Mouse (Mus musculus): ENCODE results near the gene Isl1.

The Isl1 gene

DNA sequence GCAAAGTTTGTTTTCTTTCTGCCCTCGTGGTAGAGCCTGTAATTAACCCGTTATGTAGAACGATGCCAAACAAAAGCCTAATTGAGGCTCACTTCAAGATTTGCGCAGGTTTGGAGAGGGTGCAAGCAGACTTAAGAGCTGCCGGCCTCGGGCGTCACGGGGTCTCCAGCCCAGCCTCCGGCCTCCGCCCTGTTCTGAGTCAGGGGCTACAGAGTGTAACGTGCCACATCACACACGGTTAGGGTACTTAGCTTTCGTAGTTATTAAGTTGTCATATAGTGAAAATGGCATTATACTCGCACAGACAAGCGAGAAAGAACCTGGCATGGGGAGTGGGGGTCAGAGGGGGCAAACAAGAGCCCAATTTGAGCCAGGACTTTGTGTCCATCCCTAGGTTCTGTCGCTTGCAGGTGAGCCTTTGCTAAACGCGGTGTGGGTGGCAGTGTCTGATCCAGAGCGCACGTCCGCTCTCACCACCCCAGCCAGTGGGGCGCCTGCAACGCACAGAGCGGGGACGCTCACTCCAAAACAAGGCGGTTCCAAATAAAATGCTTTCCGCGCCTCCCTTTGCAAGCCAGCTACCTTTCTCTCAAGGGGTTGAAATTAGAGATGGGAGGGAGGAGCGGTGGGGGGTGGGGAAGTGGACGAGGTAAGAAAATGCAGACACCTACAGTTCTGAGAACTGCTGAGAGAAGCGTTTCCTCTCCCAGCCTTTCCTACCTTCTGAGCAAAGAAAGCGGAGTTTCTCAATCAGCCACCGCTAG lies 12.3 kb downstream of the Isl1 start:
- in situ Hi-C loops (cut with MboI; ENCODE audit: low sequenced_read_pairs) = no loop called here

GRCm38 (mm10) chr13:116295401-116295800 lies 14.1 kb downstream of the Isl1 start:
- in situ Hi-C loops (cut with MboI; ENCODE audit: low sequenced_read_pairs) = no loop called here

DNA sequence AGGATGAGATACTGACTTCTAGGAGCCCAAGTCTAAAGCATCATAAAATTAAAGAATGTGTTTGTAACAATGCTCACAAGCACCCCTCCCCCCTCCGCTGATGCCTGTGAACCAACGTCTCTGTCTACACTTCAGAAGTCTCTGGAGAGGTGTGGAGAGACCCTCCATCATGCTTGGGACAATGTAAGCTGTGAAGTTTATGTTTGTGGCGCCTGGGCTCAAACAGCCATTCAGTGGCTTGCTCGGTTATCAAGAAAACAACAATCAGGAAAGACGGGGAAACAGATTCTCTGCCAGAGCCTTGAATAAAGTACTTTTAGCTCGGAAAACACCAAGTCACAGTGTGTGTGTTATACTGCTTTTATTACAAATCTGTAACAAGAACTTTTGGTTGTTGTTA lies 14.8 kb downstream of the Isl1 start:
- in situ Hi-C loops (cut with MboI; ENCODE audit: low sequenced_read_pairs) = no loop called here

DNA sequence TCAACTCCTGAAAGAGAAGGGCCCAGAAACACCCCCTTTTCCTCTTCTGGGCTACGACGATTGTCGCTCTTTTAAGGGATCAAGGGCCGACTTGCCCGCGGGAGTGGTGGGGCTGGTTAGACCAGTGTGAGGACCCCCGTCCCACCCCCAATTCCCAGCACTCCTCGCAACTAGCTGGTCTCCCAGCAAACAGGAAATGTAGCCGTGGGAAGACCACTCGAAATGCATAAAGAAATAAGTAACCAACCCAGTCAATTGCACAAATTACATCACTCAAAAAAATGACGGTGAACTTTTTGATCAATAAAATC lies 15.4 kb downstream of the Isl1 start:
- in situ Hi-C loops (cut with MboI; ENCODE audit: low sequenced_read_pairs) = no loop called here

DNA sequence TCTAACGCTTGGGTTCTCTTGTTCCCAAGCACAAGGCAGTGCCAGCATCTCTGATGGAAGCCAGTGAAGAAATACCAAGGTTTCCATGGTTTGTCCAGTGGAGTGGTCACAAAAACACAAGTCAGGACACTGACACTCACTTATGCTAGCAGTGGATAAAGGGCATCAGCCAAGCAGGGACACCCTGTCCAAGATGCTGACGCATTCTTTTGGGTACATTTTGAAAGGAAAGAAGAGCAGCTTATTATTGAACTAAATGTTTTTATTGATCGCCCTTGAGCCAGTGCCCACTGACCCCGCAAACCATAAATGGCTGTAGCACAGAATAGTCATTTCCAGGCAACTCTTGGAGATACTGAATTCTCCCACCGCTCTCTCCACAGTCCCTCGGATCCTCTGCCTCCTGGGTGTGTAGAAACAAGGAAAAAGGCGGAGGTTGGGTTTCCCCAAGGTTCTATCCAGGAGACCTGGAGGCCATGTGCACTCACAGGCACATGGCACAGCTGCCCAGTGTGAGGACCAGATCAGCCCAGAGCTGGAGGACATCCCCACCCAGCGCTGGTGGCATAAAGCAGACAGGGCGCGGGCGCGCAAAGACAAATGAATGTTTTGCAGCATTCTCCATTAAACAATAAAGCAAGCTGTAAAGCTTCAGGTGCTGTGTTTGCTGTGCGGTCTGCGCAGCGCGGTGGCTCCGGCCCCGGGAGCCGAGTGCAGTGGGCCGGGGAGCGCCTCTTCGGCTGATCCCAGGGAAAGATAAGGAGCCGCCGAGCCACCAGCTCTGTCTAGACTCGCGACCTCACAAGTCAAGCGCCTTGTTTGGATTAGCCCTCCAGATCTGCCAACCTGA lies 16.0 kb downstream of the Isl1 start:
- in situ Hi-C loops (cut with MboI; ENCODE audit: low sequenced_read_pairs) = no loop called here

GRCm38 (mm10) chr13:116289655-116290054 lies 19.8 kb downstream of the Isl1 start:
- in situ Hi-C loops (cut with MboI; ENCODE audit: low sequenced_read_pairs) = no loop called here

DNA sequence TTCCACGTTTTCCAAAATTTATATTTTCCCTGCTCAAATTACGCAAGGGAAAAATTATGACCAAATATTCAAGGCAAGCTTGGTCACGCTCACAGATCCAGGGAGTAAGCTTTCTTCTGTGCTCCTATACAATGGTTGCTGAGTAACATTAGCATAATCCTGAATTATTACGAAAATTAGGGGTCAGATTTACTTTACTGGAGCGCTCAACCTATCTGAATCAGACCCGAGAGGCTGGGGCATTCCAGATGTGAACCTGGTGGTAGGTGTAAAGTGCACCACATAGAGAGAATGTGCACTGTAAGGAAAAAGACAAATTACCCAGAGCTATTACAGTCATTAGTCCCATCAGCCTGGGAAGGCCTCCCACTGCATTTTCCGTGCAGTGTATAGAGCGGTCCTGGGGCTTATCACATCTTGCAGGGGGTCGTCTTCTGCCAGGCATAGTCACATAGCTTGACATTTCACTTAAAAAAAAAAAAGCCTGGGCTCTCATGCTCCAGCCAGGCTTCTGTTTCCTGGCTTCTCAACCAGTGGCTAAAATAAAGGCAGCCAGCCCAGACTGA lies 30.2 kb downstream of the Isl1 start:
- in situ Hi-C loops (cut with MboI; ENCODE audit: low sequenced_read_pairs) = no loop called here

Measured in CH12F3 (cell line).